Mouse (Mus musculus) thymus, adult 2 months (tissue): ENCODE measurements around the gene Cage1.

Experiments
- CTCF ChIP-seq: fragments of 200-500 bp; IDR thresholded peaks from 2 replicates; pipeline ENCODE4 v1.5.1; 2012; ENCODE audit warnings: mild to moderate bottlenecking, control low read depth, low read length, moderate library complexity, borderline replicate concordance; ENCODE audit not compliant: control insufficient read depth, poor library complexity, insufficient read depth; ENCODE audit errors: extremely low read depth
- POLR2A ChIP-seq: fragments of 200-500 bp; IDR thresholded peaks from 2 replicates; pipeline ENCODE4 v1.6.1; 2012; ENCODE audit warnings: mild to moderate bottlenecking, low read length, control low read depth, moderate library complexity; ENCODE audit not compliant: control insufficient read depth, poor library complexity, insufficient read depth; ENCODE audit errors: extremely low read depth

DNA sequence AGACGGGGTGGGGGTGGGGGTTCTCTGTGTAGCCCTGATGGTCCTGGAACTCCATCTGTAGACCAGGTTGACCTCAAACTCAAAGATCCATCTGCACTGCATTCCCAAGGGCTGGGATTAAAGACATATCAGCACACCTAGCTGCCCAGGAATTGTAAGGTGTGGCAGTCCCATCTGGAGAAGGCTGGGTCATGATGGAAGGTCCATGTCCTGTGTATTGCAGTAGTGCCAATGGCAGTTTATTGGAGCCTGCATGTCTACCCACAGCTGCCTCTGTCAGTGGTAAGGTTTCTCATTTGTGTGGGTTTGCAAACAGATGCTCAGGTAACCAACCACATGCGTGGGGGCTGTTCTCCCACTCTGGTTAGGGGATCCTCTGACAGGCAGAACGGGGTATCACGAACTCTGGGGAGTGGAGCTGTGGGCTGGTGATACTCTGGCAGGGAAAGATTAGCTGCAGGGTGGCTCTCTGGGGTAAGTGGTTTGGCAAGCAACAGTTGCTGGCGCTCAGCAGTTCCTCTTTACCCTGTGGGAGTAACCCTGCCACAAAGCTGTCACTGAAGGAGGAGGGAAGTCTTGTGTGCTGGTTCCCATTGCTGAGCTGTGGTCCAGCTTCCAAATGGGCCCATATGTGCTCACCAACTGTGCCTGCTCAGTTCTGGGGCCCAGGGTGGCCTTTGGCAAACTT, 27.0 kb downstream of the Cage1 start:
- no peak for TF ChIP-seq CTCF
- no peak for TF ChIP-seq POLR2A
